In genomic region chr8:72295125-72295524, GRCm38 (mm10) we compare ENCODE assay signal across 8 mouse cellular contexts. TPM values are rescaled to one million over a fixed set of nuclear protein-coding genes. Genes with fewer than 3 reads are reported as not detected.
A peak's percentile ranks its signal among the peaks of the same experiment; 100 is the strongest.
DNase-seq lines count a peak whose midpoint lies in the region; ATAC-seq and TF ChIP-seq lines count a peak whose summit lies in the region.

No protein-coding gene starts in this region.

- no peak overlapping the region for H3K4me2 ChIP-seq in forebrain, embryonic 15.5 days (replicated peaks)
- H3K4me2 ChIP-seq in forebrain, embryonic 13.5 days, result no peak overlapping the region
- H3K4me2 ChIP-seq in intestine, embryonic 14.5 days (ENCODE audit: low read length), result no peak overlapping the region
- peak overlapping the region; percentile 48 for H3K4me2 ChIP-seq in myocyte (ENCODE audit: low read depth)

- H3K36me3 ChIP-seq in forebrain, embryonic 15.5 days, result no peaks in the 10 kb centered on the region
- no peaks in the 10 kb centered on the region for H3K36me3 ChIP-seq in forebrain, embryonic 13.5 days (ENCODE audit: poor library complexity, severe bottlenecking)
- no peaks in the 10 kb centered on the region for H3K36me3 ChIP-seq in liver, adult 2 months (ENCODE audit: control insufficient read depth, insufficient read depth, low read length)
- H3K36me3 ChIP-seq in intestine, embryonic 14.5 days (ENCODE audit: control insufficient read depth, insufficient read depth, low read length), result no peaks in the 10 kb centered on the region
- no peaks in the 10 kb centered on the region for H3K36me3 ChIP-seq in myocyte (ENCODE audit: control insufficient read depth, insufficient read depth)

- no peak for DNase-seq in liver, adult 2 months (ENCODE audit: extremely low read depth, low read depth, low spot score)
- no peak for DNase-seq in liver
- DNase-seq in intestine, embryonic 14.5 days (ENCODE audit: low spot score), result no peak
- no peak for DNase-seq in thymus, adult 18-20 months
- DNase-seq in thymus, postnatal 0 days (ENCODE audit: low spot score), result no peak

- H3K79me2 ChIP-seq in liver, adult 2 months (ENCODE audit: control insufficient read depth, insufficient read depth, low read length), result no peaks in the 10 kb centered on the region
- H3K79me2 ChIP-seq in myocyte (ENCODE audit: control insufficient read depth, insufficient read depth), result no peaks in the 10 kb centered on the region

- TF ChIP-seq POLR2A in liver, adult 2 months (IDR thresholded peaks at IDR 0.05; ENCODE audit: extremely low read depth, insufficient read depth, low read length), result no peak
- TF ChIP-seq POLR2A in myocyte (IDR thresholded peaks at IDR 0.05; ENCODE audit: insufficient read length, low read depth), result no peak

- 0 out of 2 replicates have a peak overlapping the region, but pooled peaks have one; percentile 58 for H3K27ac ChIP-seq in forebrain, embryonic 15.5 days (replicated peaks)
- no peak overlapping the region; the same call in 1 of the 2 replicates for H3K27ac ChIP-seq in forebrain, embryonic 13.5 days
- H3K27ac ChIP-seq in liver, adult 2 months (replicated peaks; ENCODE audit: insufficient read depth, low read depth, low read length), result peak overlapping the region; percentile 82
- H3K27ac ChIP-seq in intestine, embryonic 14.5 days (ENCODE audit: low read depth), result peak overlapping the region; percentile 70

- H3K4me1 ChIP-seq in forebrain, embryonic 15.5 days, result peaks cover 6% of the 10 kb centered on the region
- H3K4me1 ChIP-seq in forebrain, embryonic 13.5 days, result no peaks in the 10 kb centered on the region
- H3K4me1 ChIP-seq in liver, adult 2 months (ENCODE audit: control insufficient read depth, insufficient read depth, low read length), result peaks cover 7% of the 10 kb centered on the region; the same call in 1 of the 2 replicates
- peaks cover 7% of the 10 kb centered on the region; the same call in 1 of the 2 replicates for H3K4me1 ChIP-seq in intestine, embryonic 14.5 days (replicated peaks; ENCODE audit: control insufficient read depth, insufficient read depth, low read length)

- H3K4me3 ChIP-seq in forebrain, embryonic 15.5 days, result no peak overlapping the region
- H3K4me3 ChIP-seq in forebrain, embryonic 13.5 days, result no peak overlapping the region
- H3K4me3 ChIP-seq in liver, adult 2 months (ENCODE audit: insufficient read depth, low read depth, low read length), result no peak overlapping the region
- no peak overlapping the region for H3K4me3 ChIP-seq in intestine, embryonic 14.5 days (ENCODE audit: low read depth, low read length)
- no peak overlapping the region for H3K4me3 ChIP-seq in myocyte

- H3K9ac ChIP-seq in forebrain, embryonic 15.5 days (replicated peaks), result no peak overlapping the region
- no peak overlapping the region for H3K9ac ChIP-seq in forebrain, embryonic 13.5 days
- no peak overlapping the region for H3K9ac ChIP-seq in liver, adult 2 months (ENCODE audit: low read depth, low read length)
- no peak overlapping the region for H3K9ac ChIP-seq in intestine, embryonic 14.5 days (ENCODE audit: low read length)

- H3K9me3 ChIP-seq in forebrain, embryonic 15.5 days, result no peaks in the 10 kb centered on the region
- no peaks in the 10 kb centered on the region for H3K9me3 ChIP-seq in forebrain, embryonic 13.5 days (replicated peaks)
- H3K9me3 ChIP-seq in intestine, embryonic 14.5 days (ENCODE audit: control insufficient read depth, low read length), result no peaks in the 10 kb centered on the region

- WGBS in forebrain, embryonic 15.5 days, result 68% methylated on average over 3 of the region's 3 CpGs
- WGBS in forebrain, embryonic 13.5 days, result 74% methylated on average over 3 of the region's 3 CpGs
- 66% methylated on average over 3 of the region's 3 CpGs for WGBS in liver, adult 2 months
- 77% methylated on average over 3 of the region's 3 CpGs for WGBS in intestine, embryonic 14.5 days

- ATAC-seq in forebrain, embryonic 15.5 days (replicated peaks), result no peak
- ATAC-seq in forebrain, embryonic 13.5 days, result no peak
- ATAC-seq in intestine, embryonic 14.5 days (replicated peaks; ENCODE audit: low FRiP score, low TSS enrichment, low read depth), result no peak

- H3K27me3 ChIP-seq in forebrain, embryonic 15.5 days, result no peaks in the 10 kb centered on the region
- H3K27me3 ChIP-seq in forebrain, embryonic 13.5 days, result no peaks in the 10 kb centered on the region
- no peaks in the 10 kb centered on the region for H3K27me3 ChIP-seq in liver, adult 2 months (ENCODE audit: control insufficient read depth, insufficient read depth, low read length)
- H3K27me3 ChIP-seq in intestine, embryonic 14.5 days (replicated peaks; ENCODE audit: control insufficient read depth, insufficient read depth, low read length), result no peaks in the 10 kb centered on the region
- no peaks in the 10 kb centered on the region for H3K27me3 ChIP-seq in myocyte (ENCODE audit: control insufficient read depth, insufficient read depth, insufficient read length)

- TF ChIP-seq CTCF in liver, adult 2 months (IDR thresholded peaks at IDR 0.05; ENCODE audit: low read depth, low read length), result no peak

- H3ac ChIP-seq in myocyte (ENCODE audit: control insufficient read depth, insufficient read length), result no peak overlapping the region

TF ChIP-seq in myocyte, 11 proteins besides CTCF, POLR2A, EP300 and RAD21:
- TF ChIP-seq USF1 (IDR thresholded peaks at IDR 0.05; ENCODE audit: low read depth) (no peak), MAX (IDR thresholded peaks at IDR 0.05; ENCODE audit: low read depth) (no peak), CEBPB (IDR thresholded peaks at IDR 0.05; ENCODE audit: insufficient read depth, poor library complexity, severe bottlenecking) (no peak), POLR2AphosphoS2 (IDR thresholded peaks at IDR 0.05; ENCODE audit: insufficient read length, low read depth) (no peak), MYOD1 (IDR thresholded peaks at IDR 0.05; ENCODE audit: control insufficient read depth in 1 of 3, insufficient read length in 2 of 3, low read depth in 2 of 3) (no peak), SRF (IDR thresholded peaks at IDR 0.05; ENCODE audit: control insufficient read depth, insufficient read length, low read depth) (no peak), MYOG (IDR thresholded peaks at IDR 0.05; ENCODE audit: control insufficient read depth in 1 of 3, insufficient read depth in 1 of 3, insufficient read length in 2 of 3, low read depth in 2 of 3) (no peak), E2F4 (IDR thresholded peaks at IDR 0.05; ENCODE audit: insufficient read depth) (no peak), REST (IDR thresholded peaks at IDR 0.05; ENCODE audit: insufficient read depth, insufficient read length) (no peak), TCF3 (IDR thresholded peaks at IDR 0.05; ENCODE audit: insufficient read length, low read depth) (no peak), TCF12 (IDR thresholded peaks at IDR 0.05; ENCODE audit: insufficient read depth, poor library complexity, severe bottlenecking) (no peak)

RNA-seq across cellular contexts. Expression of gene Gm10282, which starts 9.9 kb away (rescaled TPM):
- polyA plus RNA-seq in forebrain, embryonic 15.5 days (2015; fragmentation: Nextera tagmentation; extraction: Ambion mirVana), result 23.0 and 23.1 TPM in 2 replicates
- 39.4 and 41.0 TPM in 2 replicates for polyA plus RNA-seq in forebrain, embryonic 13.5 days (2015; fragmentation: Nextera tagmentation; extraction: Ambion mirVana)
- total RNA-seq in liver, adult 2 months (2014; rRNA removed), result 0.54 and 1.0 TPM in 2 replicates
- polyA plus RNA-seq in liver, adult 2 months (2012; rRNA removed), result 0.37 and 0.42 TPM in 2 replicates
- polyA plus RNA-seq in intestine, embryonic 14.5 days (2014; fragmentation: Nextera tagmentation; extraction: Ambion mirVana), result 30.3 and 31.1 TPM in 2 replicates
- 63.4 TPM for polyA plus RNA-seq in myocyte (2012; fragmentation: generic; extraction: Trizol)
- 32.8 and 33.9 TPM in 2 replicates for polyA plus RNA-seq in thymus, postnatal 0 days (2015; fragmentation: Nextera tagmentation; extraction: Ambion mirVana)

RNA-seq across cellular contexts. Expression of gene Klf2, which starts 23.7 kb away (rescaled TPM):
- 4.0 and 4.1 TPM in 2 replicates for polyA plus RNA-seq in forebrain, embryonic 15.5 days (2015; fragmentation: Nextera tagmentation; extraction: Ambion mirVana)
- polyA plus RNA-seq in forebrain, embryonic 13.5 days (2015; fragmentation: Nextera tagmentation; extraction: Ambion mirVana), result 2.8 and 3.6 TPM in 2 replicates
- 2.7 and 2.8 TPM in 2 replicates for total RNA-seq in liver, adult 2 months (2014; rRNA removed)
- polyA plus RNA-seq in liver, adult 2 months (2012; rRNA removed), result 4.4 and 6.0 TPM in 2 replicates
- polyA plus RNA-seq in intestine, embryonic 14.5 days (2014; fragmentation: Nextera tagmentation; extraction: Ambion mirVana), result 5.0 and 6.9 TPM in 2 replicates
- 9.8 TPM for polyA plus RNA-seq in myocyte (2012; fragmentation: generic; extraction: Trizol)
- polyA plus RNA-seq in thymus, postnatal 0 days (2015; fragmentation: Nextera tagmentation; extraction: Ambion mirVana), result 16.8 and 21.4 TPM in 2 replicates

RNA-seq across cellular contexts. Expression of gene Ap1m1, which starts 55.3 kb away (rescaled TPM):
- polyA plus RNA-seq in forebrain, embryonic 15.5 days (2015; fragmentation: Nextera tagmentation; extraction: Ambion mirVana), result 248 and 252 TPM in 2 replicates
- 211 and 235 TPM in 2 replicates for polyA plus RNA-seq in forebrain, embryonic 13.5 days (2015; fragmentation: Nextera tagmentation; extraction: Ambion mirVana)
- 7.9 and 14.9 TPM in 2 replicates for total RNA-seq in liver, adult 2 months (2014; rRNA removed)
- 38.9 and 39.4 TPM in 2 replicates for polyA plus RNA-seq in liver, adult 2 months (2012; rRNA removed)
- 108 and 118 TPM in 2 replicates for polyA plus RNA-seq in intestine, embryonic 14.5 days (2014; fragmentation: Nextera tagmentation; extraction: Ambion mirVana)
- polyA plus RNA-seq in myocyte (2012; fragmentation: generic; extraction: Trizol), result 57.8 TPM
- polyA plus RNA-seq in thymus, postnatal 0 days (2015; fragmentation: Nextera tagmentation; extraction: Ambion mirVana), result 133 and 135 TPM in 2 replicates

Comparison
In these comparisons a context has a peak if more than half of its experiments do, and no peak if none do; other contexts are left out.
1. RNA of gene Gm10282, which starts 9.9 kb away (polyA plus RNA-seq): 63.4 TPM in myocyte (single experiment), 39.4 to 41.0 TPM in forebrain, embryonic 13.5 days, 32.8 to 33.9 TPM in thymus, postnatal 0 days, 30.3 to 31.1 TPM in intestine, embryonic 14.5 days and 23.0 to 23.1 TPM in forebrain, embryonic 15.5 days; 0.37 to 0.42 TPM in liver, adult 2 months; every median in the first group is over 10 times any median in the second.